In the genomic region with DNA sequence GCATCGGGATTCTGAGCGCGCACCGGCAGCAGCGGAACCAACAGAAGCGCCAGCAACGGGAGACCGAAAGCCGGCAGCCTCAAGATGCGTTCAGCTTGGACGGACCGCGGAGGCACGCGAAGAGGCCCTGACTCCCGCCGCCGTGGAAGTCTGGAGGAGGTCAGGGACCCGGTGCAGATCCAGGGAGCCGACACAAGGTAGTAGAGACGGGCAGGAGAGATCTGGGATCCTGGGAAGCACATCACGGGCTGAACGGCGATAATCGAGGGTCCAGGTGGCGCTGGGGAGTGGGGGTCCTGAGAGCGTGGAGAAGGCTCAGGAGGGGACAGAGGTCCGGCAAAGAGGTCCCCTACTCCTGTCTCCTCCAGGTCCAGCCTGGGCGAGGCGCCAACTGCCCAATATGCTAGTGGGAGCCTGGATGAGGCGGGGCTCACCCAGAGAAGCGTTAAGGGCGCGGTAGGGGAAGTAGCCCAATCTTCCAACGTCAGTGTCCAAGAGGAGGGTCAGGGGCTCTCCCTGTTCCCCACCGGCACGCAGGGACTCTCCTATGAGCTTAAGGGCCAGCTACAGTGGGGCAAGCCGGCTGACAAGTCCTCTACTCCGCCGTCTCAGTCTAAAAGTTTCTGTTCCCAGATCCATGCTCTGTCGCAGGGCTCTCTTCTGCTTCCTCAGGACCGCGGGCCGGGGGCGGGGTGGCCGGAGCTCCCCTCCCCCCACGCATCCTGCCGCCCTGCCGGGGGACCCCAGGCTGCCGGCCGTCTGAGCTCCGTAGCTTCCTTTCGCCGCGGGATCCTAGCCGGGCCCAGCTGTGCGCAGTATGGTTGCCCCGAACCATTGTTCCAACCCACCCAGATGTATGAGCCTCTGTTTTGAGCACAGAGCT, we compare ENCODE assay signal across 8 mouse cellular contexts. TPM values are rescaled to one million over a fixed set of nuclear protein-coding genes. Genes with fewer than 3 reads are reported as not detected.
DNase-seq lines count a peak whose midpoint lies in the region; ATAC-seq and TF ChIP-seq lines count a peak whose summit lies in the region.

Gene Mmp25 (minus strand): TSS at position 665 of the 883 bp plus-strand sequence.

- WGBS in forebrain, postnatal 0 days = under 1% methylated on average over 58 of the region's 58 CpGs
- 2% methylated on average over 58 of the region's 58 CpGs for WGBS in liver, embryonic 11.5 days

- H3K4me2 ChIP-seq in forebrain, postnatal 0 days (ENCODE audit: low read depth) = peak within 1 kb of the TSS; percentile 68
- H3K4me2 ChIP-seq in liver, embryonic 11.5 days = peak within 1 kb of the TSS; percentile 70

- H3K9me3 ChIP-seq in ES-Bruce4 (replicated peaks; ENCODE audit: control insufficient read depth, insufficient read depth, low read length, poor library complexity, severe bottlenecking) = no peaks in the 10 kb centered on the region
- H3K9me3 ChIP-seq in forebrain, postnatal 0 days (ENCODE audit: low read length) = no peaks in the 10 kb centered on the region
- no peaks in the 10 kb centered on the region for H3K9me3 ChIP-seq in liver, embryonic 11.5 days (ENCODE audit: control insufficient read depth, low read length)

- H3K27me3 ChIP-seq in ES-Bruce4 (ENCODE audit: control insufficient read depth, insufficient read depth, low read length, poor library complexity, severe bottlenecking) = no peaks in the 10 kb centered on the region
- peaks cover 14% of the 10 kb centered on the region for H3K27me3 ChIP-seq in forebrain, postnatal 0 days (ENCODE audit: insufficient read depth, low read length)
- peaks cover 39% of the 10 kb centered on the region for H3K27me3 ChIP-seq in liver, embryonic 11.5 days (replicated peaks; ENCODE audit: control insufficient read depth, insufficient read depth, low read length)

- peaks cover 2% of the 10 kb centered on the region for H3K4me1 ChIP-seq in ES-Bruce4 (ENCODE audit: control insufficient read depth, insufficient read depth, low read length)
- no peaks in the 10 kb centered on the region for H3K4me1 ChIP-seq in forebrain, postnatal 0 days (ENCODE audit: insufficient read depth)
- no peaks in the 10 kb centered on the region for H3K4me1 ChIP-seq in liver, embryonic 11.5 days (replicated peaks; ENCODE audit: control insufficient read depth, insufficient read depth, low read length)

- no peaks in the 10 kb centered on the region for H3K36me3 ChIP-seq in ES-Bruce4 (ENCODE audit: control insufficient read depth, insufficient read depth, low read length, poor library complexity, severe bottlenecking)
- no peaks in the 10 kb centered on the region for H3K36me3 ChIP-seq in forebrain, postnatal 0 days (ENCODE audit: insufficient read depth)
- H3K36me3 ChIP-seq in liver, embryonic 11.5 days (ENCODE audit: control insufficient read depth, insufficient read depth, low read length) = no peaks in the 10 kb centered on the region

- peak; percentile 28 for DNase-seq in adrenal gland, postnatal 25 days
- DNase-seq in adrenal gland, postnatal 36 days = no peak
- DNase-seq in forebrain, postnatal 0 days = no peak
- DNase-seq in liver, embryonic 11.5 days (ENCODE audit: low spot score) = no peak
- peak; percentile 39 for DNase-seq in retina, embryonic 14.5 days (ENCODE audit: low spot score)
- no peak for DNase-seq in frontal cortex, postnatal 25 days (ENCODE audit: low spot score in 2 of 2)
- DNase-seq in Muller cell, postnatal 12 days (ENCODE audit: inconsistent ontology term) = no peak

- peak; percentile 25; the same call in 1 of the 2 replicates for TF ChIP-seq EP300 in ES-Bruce4 (IDR thresholded peaks at IDR 0.05; ENCODE audit: insufficient read depth, low read depth, low read length)

- TF ChIP-seq CTCF in ES-Bruce4 (IDR thresholded peaks at IDR 0.05; ENCODE audit: low read depth, low read length) = no peak
- TF ChIP-seq CTCF in forebrain, postnatal 0 days (IDR thresholded peaks at IDR 0.05; ENCODE audit: low read depth) = no peak

- TF ChIP-seq POLR2A in ES-Bruce4 (IDR thresholded peaks at IDR 0.05; ENCODE audit: insufficient read depth, low read length) = no peak

- no peak within 1 kb of the TSS for H3K27ac ChIP-seq in ES-Bruce4 (ENCODE audit: insufficient read depth, low read length)
- no peak within 1 kb of the TSS for H3K27ac ChIP-seq in forebrain, postnatal 0 days (ENCODE audit: low read depth, low read length)
- no peak within 1 kb of the TSS for H3K27ac ChIP-seq in liver, embryonic 11.5 days (ENCODE audit: low read depth, low read length)

- ATAC-seq in forebrain, postnatal 0 days = no peak; the same call in 1 of the 2 replicates
- ATAC-seq in liver, embryonic 11.5 days (replicated peaks; ENCODE audit: low FRiP score) = 0 out of 2 replicates have a peak, but pooled peaks have one; percentile 36

- H3K4me3 ChIP-seq in ES-Bruce4 (ENCODE audit: low read depth, low read length) = peak within 1 kb of the TSS; percentile 66
- H3K4me3 ChIP-seq in forebrain, postnatal 0 days (ENCODE audit: low read depth, low read length) = peak within 1 kb of the TSS; percentile 34
- peak within 1 kb of the TSS; percentile 42 for H3K4me3 ChIP-seq in liver, embryonic 11.5 days (ENCODE audit: low read depth, low read length)

- H3K9ac ChIP-seq in ES-Bruce4 (ENCODE audit: low read depth, poor library complexity, severe bottlenecking) = peak within 1 kb of the TSS; percentile 63
- peak within 1 kb of the TSS; percentile 45; the same call in 1 of the 2 replicates for H3K9ac ChIP-seq in forebrain, postnatal 0 days
- H3K9ac ChIP-seq in liver, embryonic 11.5 days (ENCODE audit: low read depth, low read length) = no peak within 1 kb of the TSS

RNA-seq across cellular contexts. Expression of gene Mmp25, which starts in this region (rescaled TPM):
- 0.18 TPM in 1 of 2 replicates, not detected in the other for total RNA-seq in adrenal gland, postnatal 25 days (2021)
- under 1 TPM; 0.20 TPM for total RNA-seq in adrenal gland, postnatal 36 days (2021)
- 10.9 and 12.6 TPM in 2 replicates for polyA plus RNA-seq in ES-Bruce4 (2011; ENCODE audit: insufficient read depth, insufficient read length, low read depth, missing spikeins)
- 0.31 and 0.48 TPM in 2 replicates for total RNA-seq in forebrain, postnatal 0 days (2014; rRNA removed)
- polyA plus RNA-seq in forebrain, postnatal 0 days (2015; fragmentation: Nextera tagmentation; extraction: Ambion mirVana) = 0.91 and 1.1 TPM in 2 replicates
- 0.27 TPM in 1 of 2 replicates, not detected in the other for polyA plus RNA-seq in liver, embryonic 11.5 days (2014; fragmentation: Nextera tagmentation; extraction: Ambion mirVana)

Comparison
In these comparisons a context has a peak if more than half of its experiments do, and no peak if none do; other contexts are left out.
1. Peak in DNase-seq in adrenal gland, postnatal 25 days; RNA of the gene not detected or under 1 TPM.
2. Peak in ATAC-seq, H3K4me3 ChIP-seq and H3K4me2 ChIP-seq in liver, embryonic 11.5 days; RNA of the gene not detected or under 1 TPM.